Mouse (Mus musculus) right cerebral cortex, postnatal 4 days (tissue): Measurements from ENCODE around the gene Ltbp4.

Experiments
- DNase-seq: peaks from one replicate; pipeline ENCODE4 v3.0.0-alpha.2; 2022

The Ltbp4 gene

DNA sequence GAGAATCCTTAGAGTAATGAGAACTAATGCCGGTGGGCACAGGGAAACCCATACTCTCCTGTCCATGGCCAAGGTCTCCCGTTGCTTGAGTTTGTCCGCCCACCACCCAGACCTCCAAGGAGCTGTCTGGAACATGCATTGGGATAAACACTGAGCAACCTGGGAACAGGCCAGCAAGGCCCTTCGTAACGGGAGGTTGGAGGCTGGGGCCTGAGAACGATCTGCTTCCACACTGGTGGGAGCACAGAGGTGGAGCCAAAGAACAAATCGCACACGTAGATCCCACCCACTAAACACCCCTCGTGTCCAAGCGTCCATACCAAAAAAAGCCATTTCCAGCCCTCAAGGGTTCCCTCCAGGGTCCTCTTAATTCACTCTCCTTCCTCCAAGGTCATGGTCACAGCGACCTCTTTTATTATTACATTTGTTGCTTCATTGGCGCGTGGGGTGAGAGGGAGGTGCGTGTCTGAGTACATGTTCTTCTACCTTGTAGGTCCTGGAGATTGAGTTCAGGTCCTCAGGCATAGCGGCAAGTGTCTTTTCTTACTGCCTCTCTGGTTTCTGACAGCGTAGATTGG is 39.4 kb downstream of the Ltbp4 start:
- no peak for DNase-seq

DNA sequence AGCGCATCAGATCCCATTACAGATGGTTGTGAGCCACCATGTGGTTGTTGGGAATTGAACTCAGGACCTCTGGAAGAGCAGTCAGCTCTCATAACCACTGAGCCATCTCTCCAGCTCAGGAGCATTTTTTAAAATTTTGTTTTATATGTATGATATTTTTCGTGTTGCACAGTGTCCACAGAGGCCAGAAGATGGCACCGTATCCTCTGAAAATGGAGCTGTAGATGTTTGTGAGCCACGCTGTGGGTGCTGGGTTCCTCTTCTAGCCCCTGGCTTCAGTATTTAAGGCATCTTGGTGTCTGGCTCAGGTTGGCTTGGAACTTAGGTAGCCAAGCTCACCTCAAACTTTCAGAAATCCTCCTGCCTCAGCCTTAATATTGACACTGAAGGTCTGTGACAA is 41.0 kb downstream of the Ltbp4 start:
- no peak for DNase-seq

DNA sequence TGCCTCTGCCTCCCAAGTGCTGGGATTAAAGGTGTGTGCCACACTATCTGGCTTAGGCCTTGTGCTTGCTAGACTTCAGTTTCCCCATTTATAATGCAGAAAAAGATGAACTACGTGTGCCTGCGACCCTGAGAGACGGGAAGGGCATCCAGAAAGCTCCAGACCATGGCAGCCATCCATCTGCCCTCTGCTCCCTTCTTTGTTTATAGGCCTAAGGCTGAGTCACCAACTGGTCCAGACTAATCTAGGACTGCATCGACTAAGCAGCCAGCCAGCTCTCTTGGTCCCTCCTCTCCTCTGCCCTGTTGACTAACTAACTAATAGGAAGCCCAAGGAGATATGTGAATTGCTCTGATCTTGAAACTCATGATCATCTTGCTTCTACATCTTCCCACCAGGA is 41.5 kb downstream of the Ltbp4 start:
- no peak for DNase-seq

DNA sequence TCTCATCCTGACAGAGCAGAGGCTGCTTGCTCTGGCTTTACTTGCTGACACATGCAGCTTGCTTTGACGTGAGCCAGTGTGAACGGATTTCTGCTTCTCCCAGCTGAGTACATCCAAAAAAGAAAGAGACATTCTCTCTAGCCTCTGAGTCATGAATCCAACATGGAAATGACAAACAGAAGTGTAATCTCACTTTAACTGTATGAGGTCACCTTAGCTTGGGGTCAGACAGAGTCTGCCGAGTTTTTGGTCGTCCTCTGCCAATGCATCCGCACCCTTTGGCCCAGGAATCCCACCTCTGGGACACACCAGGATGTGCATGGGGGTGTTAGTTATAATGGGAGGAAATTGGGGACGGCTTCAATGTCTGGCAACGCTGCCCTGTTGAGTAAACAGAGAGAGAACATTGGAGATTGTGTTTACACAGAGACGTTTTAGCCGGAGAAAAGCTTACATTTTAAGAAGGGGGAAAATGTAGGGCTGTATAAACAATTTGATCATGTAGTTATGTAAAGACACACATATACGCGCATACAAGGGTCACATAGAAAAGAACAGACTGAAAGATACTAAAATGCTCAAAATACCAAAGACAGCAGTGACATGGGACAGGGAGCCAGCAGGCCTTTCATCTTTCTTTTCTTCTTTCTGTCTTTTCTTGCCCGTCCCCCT is 45.6 kb downstream of the Ltbp4 start:
- no peak for DNase-seq

DNA sequence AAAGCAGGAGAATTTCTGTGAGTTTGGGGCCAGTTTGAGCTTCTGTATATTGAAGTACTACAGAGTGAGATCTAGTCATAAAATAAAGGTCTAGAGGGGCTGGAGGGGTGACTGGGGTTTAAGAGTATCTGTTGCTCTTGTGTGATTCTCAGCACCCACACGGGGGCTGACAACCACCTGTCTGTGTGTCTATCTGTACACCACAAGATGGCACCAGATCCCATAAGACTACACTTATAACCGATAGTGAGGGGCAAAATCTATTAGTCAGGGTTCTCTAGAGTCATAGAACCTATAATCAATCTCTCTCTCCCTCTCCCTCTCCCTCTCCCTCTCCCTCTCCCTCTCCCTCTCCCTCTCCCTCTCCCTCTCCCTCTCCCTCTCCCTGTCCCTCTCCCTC is 46.9 kb downstream of the Ltbp4 start:
- DNase-seq, result no peak

DNA sequence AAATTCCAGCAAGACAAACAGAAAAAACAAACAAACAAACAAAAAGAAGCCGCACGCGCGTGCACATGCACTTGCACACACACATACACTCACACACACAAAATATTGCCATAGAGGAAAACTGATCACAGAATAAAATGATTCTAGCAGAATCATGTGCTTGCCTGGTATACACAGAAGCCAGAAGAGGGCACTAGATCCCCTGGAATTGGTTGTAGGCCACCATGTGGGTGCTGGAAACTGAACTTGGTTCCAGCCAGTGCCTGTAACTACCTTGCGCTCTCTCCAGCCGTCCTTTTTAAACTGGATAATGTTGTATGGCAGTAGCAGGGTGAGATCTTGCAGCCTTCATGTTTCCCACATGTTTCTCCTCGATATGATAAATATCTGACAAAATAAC is 48.8 kb downstream of the Ltbp4 start:
- no peak for DNase-seq

DNA sequence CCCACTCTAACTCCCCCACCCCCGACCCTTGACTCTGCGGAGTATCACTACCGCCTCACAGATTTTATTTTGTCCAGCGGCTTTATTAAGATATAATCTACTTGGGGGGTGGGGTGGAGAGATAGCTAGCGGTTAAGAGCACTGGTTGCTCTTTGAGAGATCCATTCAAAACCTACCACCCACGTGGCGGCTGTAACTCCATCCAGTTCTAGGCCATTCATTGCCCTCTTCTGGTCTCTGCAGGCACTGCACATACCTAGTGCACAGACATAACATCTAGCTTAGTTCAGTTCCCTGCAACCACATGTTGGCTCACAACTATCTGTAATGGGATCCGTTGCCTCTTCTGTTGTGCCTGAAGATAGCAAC is 51.8 kb downstream of the Ltbp4 start:
- DNase-seq, result peak; percentile 65

DNA sequence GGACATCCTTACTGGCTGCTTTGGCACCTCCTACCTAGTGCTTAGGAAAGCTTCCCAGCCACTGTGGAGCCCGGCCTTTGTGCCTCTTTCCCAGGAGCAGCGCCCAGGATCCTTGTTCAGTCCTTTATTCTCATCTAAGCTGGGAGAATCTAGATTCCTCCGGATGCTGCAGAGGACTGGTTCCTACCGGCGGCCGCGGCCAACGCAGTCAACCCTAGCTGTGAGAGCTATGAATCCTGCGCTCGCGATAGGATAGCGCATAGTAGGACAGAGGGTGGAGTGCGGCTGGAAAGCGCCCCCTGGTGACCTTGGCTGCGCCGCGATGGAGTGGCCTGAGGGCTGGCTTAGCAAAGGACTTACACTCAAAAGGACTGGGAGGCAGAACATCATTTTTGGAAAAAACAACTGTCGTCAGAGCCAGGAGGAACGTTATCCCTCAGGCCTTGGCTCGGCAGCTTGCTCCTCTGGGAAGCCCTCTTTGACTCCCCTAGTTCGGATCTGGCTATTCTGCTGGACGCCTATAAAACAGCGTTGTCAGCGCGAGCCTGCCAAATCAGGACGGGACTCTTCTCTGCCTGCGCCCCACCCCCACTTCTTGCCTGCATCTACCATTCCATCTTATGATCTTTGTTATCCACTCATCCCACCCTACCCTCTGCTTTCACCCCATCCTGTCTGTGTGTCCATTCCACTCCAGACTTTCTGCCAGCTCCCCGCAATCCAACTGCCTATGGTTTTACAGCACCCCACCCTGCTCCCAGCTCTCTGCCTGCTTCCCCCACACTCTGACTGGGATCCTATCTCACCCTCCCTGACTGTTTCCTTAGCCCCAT is 52.4 kb downstream of the Ltbp4 start:
- DNase-seq, result peak; percentile 43

DNA sequence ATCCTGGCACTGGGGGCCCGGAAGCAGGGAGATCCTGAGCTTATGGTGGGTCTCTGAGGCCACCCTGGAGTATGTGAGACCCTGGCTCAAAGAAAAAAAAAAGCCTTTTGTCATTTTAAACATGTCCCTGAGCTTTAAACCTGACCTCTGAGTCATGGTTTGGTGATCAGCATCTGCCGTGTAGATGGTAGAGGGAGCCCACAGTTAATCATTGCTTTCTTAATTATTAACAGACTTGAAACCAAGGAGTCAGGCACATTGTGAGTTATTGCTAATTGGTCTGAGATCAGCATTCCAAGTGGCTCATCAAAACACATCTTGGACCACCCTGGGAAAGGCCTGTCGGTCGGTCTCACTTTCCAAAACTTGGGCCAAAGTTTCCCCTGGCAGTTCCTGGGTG is 55.3 kb downstream of the Ltbp4 start:
- no peak for DNase-seq

DNA sequence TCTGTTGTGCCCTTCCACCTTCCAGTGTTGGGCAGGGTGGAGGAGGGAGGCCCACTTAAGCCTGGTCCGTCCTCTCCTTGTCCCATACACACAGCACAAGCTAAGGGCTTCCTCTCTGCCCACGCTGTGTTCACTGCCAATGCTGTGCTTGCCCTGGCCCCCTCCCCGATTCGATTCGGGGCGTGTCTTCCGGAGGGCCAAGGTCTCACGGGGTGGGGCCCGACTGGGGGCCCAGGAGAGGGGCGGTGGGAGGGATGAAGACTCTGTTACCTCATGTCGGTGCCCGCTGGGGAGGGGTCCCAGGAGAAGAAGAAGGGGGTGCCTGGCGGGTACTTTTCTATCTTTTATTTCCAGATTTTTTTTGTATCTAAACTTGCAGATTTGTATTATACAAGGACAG is 55.8 kb downstream of the Ltbp4 start:
- no peak for DNase-seq

DNA sequence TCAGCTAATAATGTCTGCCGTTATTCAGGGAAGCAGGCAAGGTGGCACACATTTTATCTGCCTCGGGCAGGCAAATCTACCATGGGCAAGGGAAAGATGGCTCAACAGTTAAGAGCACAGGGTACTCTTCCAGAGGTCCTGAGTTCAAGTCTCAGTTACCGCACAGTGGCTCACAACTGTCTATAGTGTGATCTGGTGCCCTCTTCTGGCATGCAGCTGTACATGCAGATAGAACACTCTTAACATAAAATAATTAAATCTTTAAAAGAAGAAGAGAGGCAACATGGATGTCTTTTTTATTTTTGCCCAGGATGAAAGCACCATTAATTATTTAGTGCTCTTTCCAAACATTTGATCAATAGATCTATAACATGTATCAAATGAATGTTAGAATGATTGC is 60.3 kb downstream of the Ltbp4 start:
- no peak for DNase-seq

DNA sequence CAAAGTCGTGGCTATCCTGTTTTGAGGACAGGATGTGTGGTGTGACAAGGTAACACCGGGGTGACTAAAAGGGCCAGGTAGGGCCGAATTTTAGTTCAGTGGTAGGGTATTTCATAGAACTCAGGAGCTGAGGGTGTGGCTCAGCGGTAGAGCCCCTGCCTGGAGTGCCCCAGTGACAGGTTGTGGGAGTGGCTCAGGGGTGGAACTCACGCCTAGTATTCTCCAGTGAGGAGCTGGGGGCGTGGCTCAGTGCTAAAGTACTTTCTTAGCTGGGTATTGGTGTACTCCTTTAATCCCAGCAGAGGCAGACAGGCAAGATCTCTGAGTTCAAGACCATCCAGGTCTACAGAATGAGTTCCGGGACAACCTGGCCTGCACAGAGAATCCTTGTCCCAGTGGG is 61.5 kb downstream of the Ltbp4 start:
- DNase-seq, result no peak

DNA sequence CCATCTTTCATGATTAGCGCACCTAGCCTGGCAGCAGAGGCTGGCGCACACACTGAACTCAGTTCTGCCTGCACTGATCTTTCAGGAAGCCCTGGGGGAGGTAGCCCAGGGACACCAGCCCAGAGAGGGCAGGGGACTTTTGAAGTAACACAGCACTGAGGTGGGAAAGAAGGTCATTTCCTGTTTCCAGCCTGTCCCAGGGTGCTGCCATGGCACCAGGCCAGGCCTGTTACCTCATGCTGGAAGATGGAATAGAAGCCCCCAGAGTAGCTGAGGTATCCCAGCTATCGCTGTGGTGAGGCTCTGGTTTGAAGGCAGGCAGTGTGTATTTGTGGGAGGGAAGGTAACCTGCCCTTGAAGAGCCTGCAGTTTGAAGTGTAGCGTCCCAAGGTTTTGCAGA is 62.6 kb downstream of the Ltbp4 start:
- no peak for DNase-seq

DNA sequence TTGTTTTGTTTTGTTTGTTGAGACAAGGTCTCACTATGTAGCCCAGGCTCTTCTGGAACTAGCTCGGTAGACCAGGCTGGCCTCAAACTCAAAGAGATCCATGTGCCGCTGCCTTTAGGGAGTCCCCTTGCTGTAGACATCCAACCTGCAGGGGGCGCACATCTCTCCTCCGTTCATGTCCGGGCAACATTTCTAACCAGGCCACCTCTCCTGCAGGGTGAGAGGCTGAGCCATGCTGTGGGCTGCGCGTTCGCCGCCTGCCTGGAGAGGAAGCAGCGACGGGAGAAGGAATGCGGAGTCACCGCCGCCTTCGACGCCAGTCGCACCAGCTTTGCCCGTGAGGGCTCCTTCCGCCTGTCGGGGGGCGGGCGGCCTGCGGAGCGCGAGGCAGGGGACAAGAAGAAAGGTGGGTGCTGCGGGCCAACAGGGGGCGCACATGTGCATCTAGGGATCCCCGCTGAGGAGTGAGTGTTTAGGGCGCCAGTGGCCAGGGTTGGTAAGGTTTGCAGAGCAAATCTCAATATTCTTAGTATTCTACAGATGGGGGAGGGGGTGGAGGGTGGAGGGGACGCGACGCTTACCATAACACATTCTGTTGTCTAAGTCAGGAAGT is 63.6 kb downstream of the Ltbp4 start:
- peak; percentile 56 for DNase-seq

DNA sequence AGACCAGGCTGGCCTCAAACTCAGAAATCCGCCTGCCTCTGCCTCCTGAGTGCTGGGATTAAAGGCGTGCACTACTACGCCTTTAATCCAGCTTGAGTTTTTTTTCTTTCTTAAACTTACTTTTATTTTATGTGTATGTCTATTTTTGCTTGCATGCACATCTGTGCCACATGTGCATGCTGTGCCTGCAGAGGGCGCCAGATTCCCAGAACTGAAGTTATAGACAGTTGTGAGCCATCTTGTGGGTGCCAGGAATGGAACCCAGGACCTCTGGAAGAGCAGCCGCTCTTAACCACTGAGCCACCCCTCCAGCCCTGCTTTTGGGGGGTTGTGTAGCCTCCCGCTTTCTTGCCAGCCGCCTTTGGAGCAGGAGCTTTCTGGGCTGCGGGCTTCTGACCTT is 66.1 kb downstream of the Ltbp4 start:
- DNase-seq, result no peak

DNA sequence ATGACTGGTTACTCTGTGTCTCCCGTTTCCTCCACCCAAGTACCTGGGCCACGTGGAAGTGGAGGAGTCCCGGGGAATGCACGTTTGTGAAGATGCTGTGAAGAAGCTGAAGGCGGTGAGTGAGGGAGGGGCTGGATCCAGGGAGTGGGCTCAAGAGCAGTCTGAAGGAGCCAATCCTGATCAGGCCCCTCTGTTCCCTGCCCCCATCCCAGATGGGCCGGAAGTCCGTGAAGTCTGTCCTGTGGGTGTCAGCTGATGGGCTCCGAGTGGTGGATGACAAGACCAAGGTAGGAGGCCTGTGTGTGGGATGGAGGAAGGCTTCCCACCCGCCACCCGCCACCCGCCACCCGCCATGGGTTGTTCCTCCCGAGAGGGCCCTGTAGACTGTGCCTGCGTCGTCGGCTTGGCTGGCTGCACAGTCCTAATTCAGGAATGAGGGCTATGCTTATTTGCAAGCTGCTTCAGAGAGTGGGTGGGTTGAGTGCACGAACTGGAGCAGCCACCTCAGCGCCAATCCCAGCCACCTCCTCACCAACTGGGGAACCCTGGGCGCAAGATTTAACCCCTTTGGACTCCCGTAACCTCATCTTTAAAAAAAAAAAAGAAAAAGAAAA is 70.9 kb downstream of the Ltbp4 start:
- DNase-seq, result no peak

DNA sequence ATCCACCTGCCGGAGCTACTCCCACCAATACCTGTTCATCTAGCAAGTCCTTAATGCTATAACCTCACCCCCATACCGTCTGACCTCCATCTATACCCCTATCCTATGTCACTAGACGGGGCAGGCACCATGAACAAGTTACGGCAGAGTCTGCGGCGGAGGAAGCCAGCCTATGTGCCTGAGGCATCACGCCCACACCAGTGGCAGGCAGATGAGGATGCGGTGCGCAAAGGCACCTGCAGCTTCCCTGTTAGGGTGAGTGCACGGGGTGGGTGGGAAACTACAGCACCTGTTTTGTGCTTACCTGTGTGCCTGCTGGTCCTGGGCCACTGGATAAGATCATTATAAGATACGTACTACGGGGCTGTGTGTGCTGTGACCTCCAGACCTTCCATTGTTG is 72.7 kb downstream of the Ltbp4 start:
- DNase-seq, result no peak

DNA sequence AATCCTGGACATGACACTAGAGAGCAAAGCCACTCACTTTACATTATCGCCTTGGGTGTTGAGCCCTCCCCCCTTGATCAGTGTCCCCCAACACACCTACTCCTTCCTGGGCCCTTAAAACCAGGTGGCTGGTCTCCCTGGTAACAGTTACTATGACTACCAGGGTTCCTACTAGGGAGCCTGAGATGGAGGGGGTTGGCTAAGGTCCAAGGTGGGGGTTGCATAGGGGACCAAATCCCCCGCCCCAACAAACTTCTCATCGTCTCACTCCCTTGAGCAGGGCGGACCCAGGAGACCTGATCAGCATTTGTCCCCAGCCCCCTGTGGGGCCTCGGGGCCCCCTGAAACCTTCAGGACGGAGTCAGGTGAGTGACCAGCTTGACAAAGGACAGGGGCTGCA is 75.6 kb downstream of the Ltbp4 start:
- DNase-seq, result no peak

DNA sequence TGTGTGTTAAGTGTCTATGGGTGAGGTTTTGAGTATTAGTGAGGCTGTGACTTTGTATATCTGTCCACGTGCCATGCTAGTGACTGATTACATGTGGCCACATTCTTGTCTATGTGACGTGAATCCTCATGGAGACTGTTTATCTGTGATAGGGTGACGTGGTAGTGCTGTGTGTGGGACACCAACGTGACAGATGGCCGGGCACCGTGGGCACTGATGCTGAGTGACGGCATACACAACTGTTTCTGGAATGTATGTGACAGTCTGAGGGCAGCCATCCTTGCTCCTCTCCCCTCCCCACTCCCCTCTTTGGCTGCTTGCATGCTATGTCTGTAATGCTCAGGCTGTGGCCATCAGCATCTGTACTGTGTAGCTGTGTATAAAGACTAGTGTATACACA is 76.6 kb downstream of the Ltbp4 start:
- no peak for DNase-seq

DNA sequence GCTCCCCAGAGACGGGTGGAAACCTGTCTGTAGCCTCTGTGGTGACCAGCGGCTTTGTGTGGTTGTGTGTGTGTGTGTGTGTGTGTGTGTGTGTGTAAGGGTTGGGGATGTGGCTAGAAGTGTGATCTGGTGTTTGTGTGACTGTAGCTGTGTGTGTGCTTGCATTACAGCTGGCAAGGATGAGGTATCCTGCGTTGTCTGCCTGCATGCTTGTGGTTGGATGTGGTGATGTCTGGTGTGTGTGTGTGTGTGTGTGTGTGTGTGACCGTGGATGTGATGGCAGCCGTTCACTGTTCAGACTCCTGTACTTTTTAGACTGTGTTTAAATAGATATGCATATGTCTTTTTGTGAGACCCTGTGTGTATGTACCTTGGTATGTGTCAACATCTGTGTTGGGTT is 77.7 kb downstream of the Ltbp4 start:
- DNase-seq, result no peak

DNA sequence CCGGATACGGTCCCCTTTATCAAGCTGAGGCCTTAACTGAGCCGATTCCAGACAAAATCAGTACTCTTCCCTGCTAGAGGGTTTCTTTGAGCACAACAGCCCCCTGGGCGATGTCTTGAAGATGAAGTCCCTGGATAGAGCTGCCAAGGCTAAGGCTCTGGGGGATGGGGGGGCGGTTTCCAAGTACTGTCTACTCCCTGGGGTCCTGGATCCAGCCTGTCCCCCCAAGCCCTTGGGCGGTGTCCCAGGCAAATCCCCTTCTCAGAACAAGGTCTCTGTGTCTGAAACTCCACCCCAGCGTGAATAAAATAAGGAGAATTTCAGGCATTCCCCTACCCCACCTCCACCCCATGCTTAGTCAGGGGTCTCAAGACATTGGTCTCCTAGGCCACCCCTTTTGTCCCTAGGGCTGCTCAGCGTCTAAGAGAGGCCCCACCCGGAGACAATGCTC is 78.2 kb downstream of the Ltbp4 start:
- peak; percentile 50 for DNase-seq

DNA sequence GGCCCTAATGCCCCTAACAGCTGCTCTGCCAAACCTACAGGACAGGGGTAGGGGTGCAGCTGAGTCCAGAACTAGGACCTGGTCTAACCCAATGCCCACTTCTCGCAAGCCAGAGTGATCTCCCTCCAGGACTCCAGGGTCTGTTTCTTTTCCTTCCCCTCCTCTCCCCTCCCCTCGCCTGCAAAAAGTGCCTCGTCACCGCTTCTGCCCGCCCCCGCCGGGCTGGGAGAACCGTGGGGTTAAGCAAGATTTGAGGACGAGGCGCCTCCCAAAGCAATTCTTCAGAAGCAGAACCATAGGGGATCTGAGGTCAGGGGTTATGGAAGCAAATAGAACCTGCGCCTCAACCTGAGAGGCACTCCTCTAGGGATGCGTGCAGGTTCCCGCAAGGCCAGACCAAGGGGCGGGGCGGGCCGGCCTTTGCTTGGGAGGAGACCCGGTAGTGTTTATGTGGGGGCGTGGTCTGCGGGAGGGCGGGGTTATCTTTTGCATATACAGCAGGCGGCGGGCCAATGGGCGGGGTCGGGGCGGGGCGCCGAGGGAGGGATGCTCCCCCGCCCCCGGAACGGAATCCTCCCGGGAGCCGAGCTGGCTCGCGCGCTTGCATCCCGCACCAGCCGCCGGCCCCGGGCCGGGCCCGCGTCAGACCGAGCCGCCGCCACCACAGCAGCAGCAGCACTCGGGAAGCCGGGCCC is 79.1 kb downstream of the Ltbp4 start, which contains the start of gene Numbl:
Numbl (plus strand) TSS at position 229 of the 695 bp plus-strand sequence.
- peak; percentile 99 for DNase-seq

DNA sequence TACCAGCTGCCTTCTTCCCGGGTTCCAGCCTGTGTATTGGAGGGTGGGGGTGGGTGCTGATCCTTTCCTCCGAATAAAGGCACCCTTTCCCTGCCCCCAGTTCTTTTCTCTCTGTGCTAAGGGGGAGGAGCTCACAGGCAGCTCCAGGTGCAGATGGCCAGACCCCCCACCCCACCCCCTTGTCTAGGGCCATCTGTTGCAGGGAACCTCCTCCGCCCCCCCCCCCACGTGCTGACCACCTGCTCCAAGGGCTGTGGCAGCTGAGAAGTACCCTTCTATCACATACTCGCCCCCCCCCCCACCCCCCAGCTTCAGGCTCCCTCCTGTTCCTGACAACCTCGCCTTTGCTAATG is 79.7 kb downstream of the Ltbp4 start:
- no peak for DNase-seq
